Mouse (Mus musculus): ENCODE results near the gene Vamp4. TPM values are rescaled to one million over a fixed set of nuclear protein-coding genes. Genes with fewer than 3 reads are reported as not detected.
"Not testable (repeated sequence)": the region's sequence is repeated elsewhere in the genome, so short reads cannot be mapped to it uniquely, and the experiment has no call there.

Vamp4 gene
- polyA plus RNA-seq, 1 experiment = 0.04 TPM

- Histone ChIP-seq H3K27me3 (ENCODE audit: control insufficient read depth) (no peaks in the 10 kb centered on the region), H3K9me3 (ENCODE audit: control insufficient read depth, low read length) (no peaks in the 10 kb centered on the region), H3K4me1 (ENCODE audit: control insufficient read depth) (no peaks in the 10 kb centered on the region), H3K4me3 (replicated peaks) (no peak overlapping the region), H3K36me3 (ENCODE audit: control insufficient read depth) (no peaks in the 10 kb centered on the region)
- TF ChIP-seq GATA1 (IDR thresholded peaks at IDR 0.05; ENCODE audit: low read length) (no peak), TAL1 (IDR thresholded peaks at IDR 0.05; ENCODE audit: low read length) (no peak)
These were observed 39.4 kb downstream of the Vamp4 start for GRCm38 (mm10) chr1:162609633-162610250.

GRCm38 (mm10) chr1:162611191-162611590 lies 40.9 kb downstream of the Vamp4 start:
- no peaks in the 10 kb centered on the region for H3K36me3 ChIP-seq (ENCODE audit: control insufficient read depth)
- TF ChIP-seq GATA1 (IDR thresholded peaks at IDR 0.05; ENCODE audit: low read length) = no peak
- no peak for TF ChIP-seq TAL1 (IDR thresholded peaks at IDR 0.05; ENCODE audit: low read length)
- no peaks in the 10 kb centered on the region for H3K9me3 ChIP-seq (ENCODE audit: control insufficient read depth, low read length)
- no peaks in the 10 kb centered on the region for H3K4me1 ChIP-seq (ENCODE audit: control insufficient read depth)
- H3K27me3 ChIP-seq (ENCODE audit: control insufficient read depth) = no peaks in the 10 kb centered on the region
- H3K4me3 ChIP-seq (replicated peaks) = no peak overlapping the region

GRCm38 (mm10) chr1:162615511-162615910 lies 45.2 kb downstream of the Vamp4 start:
- no peak overlapping the region for H3K4me3 ChIP-seq (replicated peaks)
- 0 out of 2 replicates have a peak, but pooled peaks cover 2% of the 10 kb centered on the region for H3K9me3 ChIP-seq (ENCODE audit: control insufficient read depth, low read length)
- no peaks in the 10 kb centered on the region for H3K27me3 ChIP-seq (ENCODE audit: control insufficient read depth)
- H3K4me1 ChIP-seq (ENCODE audit: control insufficient read depth) = no peaks in the 10 kb centered on the region
- H3K36me3 ChIP-seq (ENCODE audit: control insufficient read depth) = no peaks in the 10 kb centered on the region
- no peak for TF ChIP-seq GATA1 (IDR thresholded peaks at IDR 0.05; ENCODE audit: low read length)

- no peaks in the 10 kb centered on the region for H3K4me1 ChIP-seq (ENCODE audit: control insufficient read depth)
- H3K27me3 ChIP-seq (ENCODE audit: control insufficient read depth) = no peaks in the 10 kb centered on the region
- H3K9me3 ChIP-seq (ENCODE audit: control insufficient read depth, low read length) = 0 out of 2 replicates have a peak, but pooled peaks cover 2% of the 10 kb centered on the region
- no peaks in the 10 kb centered on the region for H3K36me3 ChIP-seq (ENCODE audit: control insufficient read depth)
- H3K4me3 ChIP-seq (replicated peaks) = no peak overlapping the region
- TF ChIP-seq TAL1 (IDR thresholded peaks at IDR 0.05; ENCODE audit: low read length) (no peak), GATA1 (IDR thresholded peaks at IDR 0.05; ENCODE audit: low read length) (no peak)
These were observed 50.2 kb downstream of the Vamp4 start for GRCm38 (mm10) chr1:162620487-162620886.

GRCm38 (mm10) chr1:162623895-162624294 lies 53.6 kb downstream of the Vamp4 start:
- Histone ChIP-seq H3K36me3 (ENCODE audit: control insufficient read depth) (no peaks in the 10 kb centered on the region), H3K27me3 (ENCODE audit: control insufficient read depth) (no peaks in the 10 kb centered on the region), H3K9me3 (ENCODE audit: control insufficient read depth, low read length) (no peaks in the 10 kb centered on the region), H3K4me3 (replicated peaks) (no peak overlapping the region), H3K4me1 (ENCODE audit: control insufficient read depth) (no peaks in the 10 kb centered on the region)
- no peak for TF ChIP-seq GATA1 (IDR thresholded peaks at IDR 0.05; ENCODE audit: low read length)

GRCm38 (mm10) chr1:162625229-162625628 lies 54.9 kb downstream of the Vamp4 start:
- Histone ChIP-seq H3K9me3 (ENCODE audit: control insufficient read depth, low read length) (no peaks in the 10 kb centered on the region), H3K4me3 (replicated peaks) (no peak overlapping the region), H3K4me1 (ENCODE audit: control insufficient read depth) (no peaks in the 10 kb centered on the region), H3K27me3 (ENCODE audit: control insufficient read depth) (no peaks in the 10 kb centered on the region), H3K36me3 (ENCODE audit: control insufficient read depth) (no peaks in the 10 kb centered on the region)
- no peak for TF ChIP-seq TAL1 (IDR thresholded peaks at IDR 0.05; ENCODE audit: low read length)
- TF ChIP-seq GATA1 (IDR thresholded peaks at IDR 0.05; ENCODE audit: low read length) = no peak

- H3K9me3 ChIP-seq (ENCODE audit: control insufficient read depth, low read length); H3K36me3 ChIP-seq (ENCODE audit: control insufficient read depth); H3K4me3 ChIP-seq (replicated peaks); H3K27me3 ChIP-seq (ENCODE audit: control insufficient read depth); H3K4me1 ChIP-seq (ENCODE audit: control insufficient read depth): not testable (repeated sequence)
These were observed 57.5 kb downstream of the Vamp4 start for GRCm38 (mm10) chr1:162627821-162628220.

GRCm38 (mm10) chr1:162628326-162628725 lies 58.0 kb downstream of the Vamp4 start:
- not testable (repeated sequence) for H3K36me3 ChIP-seq (ENCODE audit: control insufficient read depth); H3K27me3 ChIP-seq (ENCODE audit: control insufficient read depth); H3K4me1 ChIP-seq (ENCODE audit: control insufficient read depth); H3K9me3 ChIP-seq (ENCODE audit: control insufficient read depth, low read length); H3K4me3 ChIP-seq (replicated peaks)

GRCm38 (mm10) chr1:162635291-162635931 lies 65.1 kb downstream of the Vamp4 start:
- not testable (repeated sequence) for H3K27me3 ChIP-seq (ENCODE audit: control insufficient read depth); H3K4me1 ChIP-seq (ENCODE audit: control insufficient read depth); H3K4me3 ChIP-seq (replicated peaks); H3K9me3 ChIP-seq (ENCODE audit: control insufficient read depth, low read length); H3K36me3 ChIP-seq (ENCODE audit: control insufficient read depth)

- H3K4me3 ChIP-seq (replicated peaks) = no peak overlapping the region
- no peaks in the 10 kb centered on the region for H3K27me3 ChIP-seq (ENCODE audit: control insufficient read depth)
- TF ChIP-seq TAL1 (IDR thresholded peaks at IDR 0.05; ENCODE audit: low read length) (no peak), GATA1 (IDR thresholded peaks at IDR 0.05; ENCODE audit: low read length) (no peak)
- no peaks in the 10 kb centered on the region for H3K36me3 ChIP-seq (ENCODE audit: control insufficient read depth)
- no peaks in the 10 kb centered on the region for H3K4me1 ChIP-seq (ENCODE audit: control insufficient read depth)
- H3K9me3 ChIP-seq (ENCODE audit: control insufficient read depth, low read length) = no peaks in the 10 kb centered on the region
These were observed 66.2 kb downstream of the Vamp4 start for GRCm38 (mm10) chr1:162636516-162636915.
